ENCODE assay signal across 8 mouse cellular contexts in the genomic region with DNA sequence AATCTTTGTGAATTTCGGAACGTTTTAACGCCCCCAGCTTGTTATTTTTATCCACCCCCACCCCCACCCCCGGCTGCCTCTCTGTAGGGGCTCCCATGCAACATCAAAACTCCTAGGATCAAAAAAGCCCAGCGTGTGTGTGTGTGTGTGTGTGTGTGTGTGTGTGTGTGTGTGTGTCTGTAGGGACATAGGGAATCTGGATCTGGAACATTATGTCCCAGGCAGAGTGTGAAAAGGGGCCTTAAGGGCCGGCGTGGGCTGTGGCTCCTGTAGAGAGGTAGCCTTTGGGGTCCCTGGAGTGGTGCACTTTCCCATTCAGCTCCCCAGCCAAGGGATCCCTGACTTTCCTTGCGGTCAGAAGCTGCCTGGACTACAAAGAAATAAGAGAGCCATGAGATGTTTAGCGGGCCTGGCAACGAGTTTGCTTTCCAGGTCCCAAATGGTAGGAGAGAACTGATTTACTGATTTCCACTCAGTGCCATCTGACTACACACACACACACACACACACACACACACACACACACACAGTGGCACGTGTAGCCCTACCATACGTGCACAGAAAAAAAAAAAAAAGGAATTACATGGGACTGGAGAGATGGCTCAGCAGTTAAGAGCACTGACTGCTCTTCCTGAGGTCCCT. TPM values are rescaled to one million over a fixed set of nuclear protein-coding genes. Genes with fewer than 3 reads are reported as not detected.
DNase-seq lines count a peak whose midpoint lies in the region; ATAC-seq and TF ChIP-seq lines count a peak whose summit lies in the region.

No protein-coding gene starts in this region.

- peak overlapping the region; percentile 49 for H3K9ac ChIP-seq in kidney, embryonic 15.5 days
- H3K9ac ChIP-seq in limb, embryonic 15.5 days = peak overlapping the region; percentile 46; the same call in 1 of the 2 replicates
- peak overlapping the region; percentile 44; the same call in 1 of the 2 replicates for H3K9ac ChIP-seq in stomach, embryonic 15.5 days

- H3K36me3 ChIP-seq in kidney, embryonic 15.5 days = peaks cover 42% of the 10 kb centered on the region
- peaks cover 43% of the 10 kb centered on the region for H3K36me3 ChIP-seq in hindbrain, embryonic 10.5 days
- peaks cover 38% of the 10 kb centered on the region for H3K36me3 ChIP-seq in limb, embryonic 15.5 days
- peaks cover 29% of the 10 kb centered on the region for H3K36me3 ChIP-seq in stomach, embryonic 15.5 days

- ATAC-seq in kidney, embryonic 15.5 days (replicated peaks; ENCODE audit: low FRiP score) = no peak
- ATAC-seq in limb, embryonic 15.5 days (ENCODE audit: insufficient number of reproducible peaks, low FRiP score, low TSS enrichment, low read depth) = no peak
- ATAC-seq in stomach, embryonic 15.5 days (ENCODE audit: insufficient read depth, low FRiP score, low read depth) = no peak

- 33% methylated on average over 12 of the region's 12 CpGs for WGBS in kidney, embryonic 15.5 days
- 37% methylated on average over 12 of the region's 12 CpGs for WGBS in hindbrain, embryonic 10.5 days
- 37% methylated on average over 12 of the region's 12 CpGs for whole genome bisulfite sequencing in limb, embryonic 15.5 days
- WGBS in stomach, embryonic 15.5 days = 41% methylated on average over 12 of the region's 12 CpGs

- no peak for TF ChIP-seq POLR2A in brain, embryonic 14.5 days (IDR thresholded peaks at IDR 0.05; ENCODE audit: borderline replicate concordance, extremely low read depth, insufficient read depth, insufficient read length, poor library complexity, severe bottlenecking)

- peak overlapping the region; percentile 79 for H3K27ac ChIP-seq in kidney, embryonic 15.5 days
- peak overlapping the region; percentile 86 for H3K27ac ChIP-seq in hindbrain, embryonic 10.5 days
- peak overlapping the region; percentile 82 for H3K27ac ChIP-seq in limb, embryonic 15.5 days
- H3K27ac ChIP-seq in stomach, embryonic 15.5 days = peak overlapping the region; percentile 51; the same call in 1 of the 2 replicates

- no peaks in the 10 kb centered on the region for H3K27me3 ChIP-seq in kidney, embryonic 15.5 days
- H3K27me3 ChIP-seq in hindbrain, embryonic 10.5 days (ENCODE audit: insufficient read depth, poor library complexity, severe bottlenecking) = no peaks in the 10 kb centered on the region
- H3K27me3 ChIP-seq in limb, embryonic 15.5 days = no peaks in the 10 kb centered on the region
- H3K27me3 ChIP-seq in stomach, embryonic 15.5 days (replicated peaks) = no peaks in the 10 kb centered on the region

- H3K4me3 ChIP-seq in kidney, embryonic 15.5 days (replicated peaks) = peak overlapping the region; percentile 52
- H3K4me3 ChIP-seq in hindbrain, embryonic 10.5 days = peak overlapping the region; percentile 60
- H3K4me3 ChIP-seq in limb, embryonic 15.5 days = peak overlapping the region; percentile 59
- H3K4me3 ChIP-seq in stomach, embryonic 15.5 days (replicated peaks) = peak overlapping the region; percentile 61

- H3K4me1 ChIP-seq in kidney, embryonic 15.5 days = peaks cover 13% of the 10 kb centered on the region
- H3K4me1 ChIP-seq in hindbrain, embryonic 10.5 days (replicated peaks) = peaks cover 26% of the 10 kb centered on the region
- peaks cover 15% of the 10 kb centered on the region for H3K4me1 ChIP-seq in limb, embryonic 15.5 days
- H3K4me1 ChIP-seq in stomach, embryonic 15.5 days = peaks cover 4% of the 10 kb centered on the region

- no peak for DNase-seq in kidney, adult 9 months
- peak; percentile 35 for DNase-seq in brain, embryonic 14.5 days (ENCODE audit: low read depth)
- no peak for DNase-seq in hindbrain, embryonic 10.5 days (ENCODE audit: low spot score)
- no peak for DNase-seq in urinary bladder, postnatal 10 days (ENCODE audit: low spot score)
- DNase-seq in ovary, postnatal 36 days (ENCODE audit: low spot score) = no peak

- no peak for TF ChIP-seq CTCF in brain, embryonic 14.5 days (IDR thresholded peaks at IDR 0.05; ENCODE audit: borderline replicate concordance, extremely low read depth, insufficient read depth, insufficient read length)

- peak overlapping the region; percentile 70 for H3K4me2 ChIP-seq in kidney, embryonic 15.5 days
- H3K4me2 ChIP-seq in limb, embryonic 15.5 days = peak overlapping the region; percentile 65
- H3K4me2 ChIP-seq in stomach, embryonic 15.5 days = peak overlapping the region; percentile 80

- no peaks in the 10 kb centered on the region for H3K9me3 ChIP-seq in kidney, embryonic 15.5 days (replicated peaks)
- H3K9me3 ChIP-seq in hindbrain, embryonic 10.5 days = no peaks in the 10 kb centered on the region
- H3K9me3 ChIP-seq in limb, embryonic 15.5 days = no peaks in the 10 kb centered on the region
- H3K9me3 ChIP-seq in stomach, embryonic 15.5 days = no peaks in the 10 kb centered on the region

RNA-seq across cellular contexts. Expression of a gene that starts 10.1 kb away (rescaled TPM):
- polyA plus RNA-seq in kidney, embryonic 15.5 days (2015; fragmentation: Nextera tagmentation; extraction: Ambion mirVana) = 7.1 and 8.5 TPM in 2 replicates
- polyA plus RNA-seq in brain, embryonic 14.5 days (2012; rRNA removed) = 31.0 and 35.1 TPM in 2 replicates
- 2.9 and 6.6 TPM in 2 replicates for polyA plus RNA-seq in hindbrain, embryonic 10.5 days (2016; fragmentation: Nextera tagmentation; extraction: Ambion mirVana)
- polyA plus RNA-seq in limb, embryonic 15.5 days (2015; fragmentation: Nextera tagmentation; extraction: Ambion mirVana) = 4.0 and 5.5 TPM in 2 replicates
- 4.6 and 5.7 TPM in 2 replicates for polyA plus RNA-seq in stomach, embryonic 15.5 days (2015; fragmentation: Nextera tagmentation; extraction: Ambion mirVana)

RNA-seq across cellular contexts. Expression of a gene that starts 38.4 kb away (rescaled TPM):
- 7.4 and 8.3 TPM in 2 replicates for polyA plus RNA-seq in kidney, embryonic 15.5 days (2015; fragmentation: Nextera tagmentation; extraction: Ambion mirVana)
- 1.4 and 3.4 TPM in 2 replicates for polyA plus RNA-seq in brain, embryonic 14.5 days (2012; rRNA removed)
- polyA plus RNA-seq in hindbrain, embryonic 10.5 days (2016; fragmentation: Nextera tagmentation; extraction: Ambion mirVana) = 1.8 and 2.0 TPM in 2 replicates
- polyA plus RNA-seq in limb, embryonic 15.5 days (2015; fragmentation: Nextera tagmentation; extraction: Ambion mirVana) = 4.3 and 4.4 TPM in 2 replicates
- 10.8 and 12.3 TPM in 2 replicates for polyA plus RNA-seq in stomach, embryonic 15.5 days (2015; fragmentation: Nextera tagmentation; extraction: Ambion mirVana)

RNA-seq across cellular contexts. Expression of a gene that starts 45.7 kb away (rescaled TPM):
- 18.4 and 20.0 TPM in 2 replicates for polyA plus RNA-seq in kidney, embryonic 15.5 days (2015; fragmentation: Nextera tagmentation; extraction: Ambion mirVana)
- polyA plus RNA-seq in brain, embryonic 14.5 days (2012; rRNA removed) = 22.9 and 25.1 TPM in 2 replicates
- 16.5 and 19.9 TPM in 2 replicates for polyA plus RNA-seq in hindbrain, embryonic 10.5 days (2016; fragmentation: Nextera tagmentation; extraction: Ambion mirVana)
- 13.5 and 14.1 TPM in 2 replicates for polyA plus RNA-seq in limb, embryonic 15.5 days (2015; fragmentation: Nextera tagmentation; extraction: Ambion mirVana)
- polyA plus RNA-seq in stomach, embryonic 15.5 days (2015; fragmentation: Nextera tagmentation; extraction: Ambion mirVana) = 13.3 and 14.9 TPM in 2 replicates
